Mouse (Mus musculus) heart, embryonic 11.5 days (tissue): ENCODE data around the gene Sar1a. TPM values are rescaled to one million over a fixed set of nuclear protein-coding genes. Genes with fewer than 3 reads are reported as not detected.

Source experiments
- ATAC-seq: fragments of 200-750 bp; cut with Nextera tagmentation; replicated peaks from 2 replicates; pipeline ENCODE4 v1.8.0; 2017; ENCODE audit warnings: moderate library complexity; ENCODE audit not compliant: insufficient number of reproducible peaks, low FRiP score, low TSS enrichment
- H3K27ac ChIP-seq: fragments of 300-500 bp; sonication (generic); 2 replicates; pipeline ENCODE4 v1.5.1; 2014; ENCODE audit warnings: mild to moderate bottlenecking, low read depth, low read length
- H3K27me3 ChIP-seq: fragments of 300-500 bp; sonication (generic); 2 replicates; pipeline ENCODE4 v1.6.1; 2014; ENCODE audit warnings: mild to moderate bottlenecking, low read length, mixed read lengths; ENCODE audit not compliant: control insufficient read depth, insufficient read depth
- H3K36me3 ChIP-seq: fragments of 300-500 bp; sonication (generic); 2 replicates; pipeline ENCODE4 v1.6.1; 2014; ENCODE audit warnings: mild to moderate bottlenecking, low read length, moderate library complexity, mixed read lengths; ENCODE audit not compliant: control insufficient read depth, insufficient read depth
- H3K4me1 ChIP-seq: fragments of 300-500 bp; sonication (generic); 2 replicates; pipeline ENCODE4 v1.6.1; 2014; ENCODE audit warnings: low read length; ENCODE audit not compliant: control insufficient read depth, insufficient read depth
- H3K4me2 ChIP-seq: fragments of 300-500 bp; sonication (generic); 2 replicates; pipeline ENCODE4 v1.6.1; 2014; ENCODE audit warnings: mild to moderate bottlenecking, moderate library complexity
- H3K4me3 ChIP-seq: fragments of 300-500 bp; sonication (generic); 2 replicates; pipeline ENCODE4 v1.5.1; 2014; ENCODE audit warnings: low read depth, low read length
- H3K9ac ChIP-seq: fragments of 300-500 bp; sonication (generic); 2 replicates; pipeline ENCODE4 v1.6.1; 2014; ENCODE audit warnings: mild to moderate bottlenecking, low read depth, low read length, moderate library complexity
- H3K9me3 ChIP-seq: fragments of 300-500 bp; sonication (generic); replicated peaks from 2 replicates; pipeline ENCODE4 v1.6.1; 2016; ENCODE audit warnings: low read length; ENCODE audit not compliant: control insufficient read depth
- WGBS: fragments of 180-500 bp; shearing (Covaris S2); extraction: QIAGEN DNeasy Blood & Tissue Kit; methylation state at CpG from one replicate; pipeline ENCODE4 v1.1.7; 2014; ENCODE audit not compliant: insufficient replicate concordance; 5-methylcytosine and 5-hydroxymethylcytosine counted together
- polyA plus RNA-seq: library from polyadenylated mRNA; unstranded; fragments of >200 nt; fragmentation: Nextera tagmentation; extraction: Ambion mirVana; gene quantifications from 2 replicates; pipeline ENCODE4 v1.2.1, GENCODE M21; 2014

The Sar1a gene
- polyA plus RNA-seq, 1 experiment from 2014 or later = 182 TPM

DNA sequence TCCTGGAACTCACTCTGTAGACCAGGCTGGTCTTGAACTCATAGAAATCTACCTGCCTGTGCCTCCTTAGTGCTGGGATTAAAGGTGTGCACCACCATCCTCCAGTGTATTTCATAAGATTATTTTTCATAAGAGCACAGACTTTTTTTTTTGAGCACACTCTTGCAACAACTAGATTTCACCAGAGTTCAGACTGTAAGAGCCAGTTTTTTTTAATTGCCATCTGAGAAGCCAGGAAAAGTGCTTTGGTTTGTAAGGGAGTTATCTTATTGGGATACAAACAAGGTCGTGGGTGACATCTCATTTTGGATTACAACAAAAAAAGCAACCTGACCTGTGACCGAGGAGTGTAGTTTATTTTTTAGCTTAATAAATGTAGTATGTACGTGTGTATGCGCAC lies 26.0 kb upstream of the Sar1a start:
- no peak overlapping the region for H3K9ac ChIP-seq
- 89% methylated on average over 4 of the region's 4 CpGs for WGBS
- no peak overlapping the region for H3K27ac ChIP-seq
- H3K4me1 ChIP-seq = peaks cover 5% of the 10 kb centered on the region; the same call in 1 of the 2 replicates
- ATAC-seq = no peak
- no peaks in the 10 kb centered on the region for H3K27me3 ChIP-seq
- no peak overlapping the region for H3K4me2 ChIP-seq
- no peak overlapping the region for H3K4me3 ChIP-seq
- no peaks in the 10 kb centered on the region for H3K9me3 ChIP-seq
- no peaks in the 10 kb centered on the region for H3K36me3 ChIP-seq

DNA sequence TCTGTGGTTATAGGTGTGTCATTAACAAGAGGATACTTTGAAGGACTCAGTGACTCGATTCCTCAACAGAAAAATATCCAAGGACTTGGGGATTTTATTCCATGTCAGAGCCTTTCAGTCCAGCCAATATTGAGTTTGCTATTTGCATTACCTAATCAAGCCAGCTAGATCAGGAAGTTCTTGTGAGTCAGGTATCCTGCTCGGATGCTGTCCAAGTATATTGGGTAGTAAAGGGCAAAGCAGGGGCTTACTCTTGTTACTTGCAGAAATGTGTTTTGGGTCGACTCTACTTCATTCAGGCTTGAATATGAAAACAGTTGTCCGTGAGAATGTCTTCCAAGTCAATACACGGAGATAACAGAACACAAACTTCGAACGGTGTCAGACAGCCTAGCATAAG lies 25.4 kb upstream of the Sar1a start:
- Histone ChIP-seq H3K27me3 (no peaks in the 10 kb centered on the region), H3K36me3 (no peaks in the 10 kb centered on the region), H3K4me2 (no peak overlapping the region), H3K4me1 (no peaks in the 10 kb centered on the region), H3K9ac (no peak overlapping the region), H3K4me3 (no peak overlapping the region), H3K27ac (no peak overlapping the region), H3K9me3 (no peaks in the 10 kb centered on the region)
- no peak for ATAC-seq
- 91% methylated on average over 7 of the region's 7 CpGs for WGBS

DNA sequence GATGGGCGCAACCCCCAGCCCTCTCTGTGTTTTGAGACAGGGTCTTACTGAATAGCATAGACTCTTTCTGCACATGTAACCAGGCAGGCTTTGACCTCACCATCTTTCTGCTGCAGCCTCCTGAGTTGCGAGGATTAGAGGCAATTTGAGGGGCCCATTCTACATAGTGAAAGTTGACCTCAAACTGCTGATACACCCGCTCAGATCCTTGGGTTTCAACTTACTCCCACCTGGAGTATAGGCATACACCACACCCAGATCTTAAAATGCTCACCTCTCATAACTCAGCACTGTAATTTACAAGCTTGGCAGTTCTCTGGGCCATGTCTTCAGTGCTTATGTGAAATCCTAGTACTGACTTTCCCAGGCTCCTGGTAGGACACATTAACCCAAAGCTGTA lies 24.9 kb upstream of the Sar1a start:
- no peak overlapping the region for H3K9ac ChIP-seq
- H3K27ac ChIP-seq = no peak overlapping the region
- no peak overlapping the region for H3K4me2 ChIP-seq
- no peak for ATAC-seq
- 88% methylated on average over 3 of the region's 3 CpGs for WGBS
- H3K9me3 ChIP-seq = no peaks in the 10 kb centered on the region
- H3K4me1 ChIP-seq = no peaks in the 10 kb centered on the region
- H3K27me3 ChIP-seq = no peaks in the 10 kb centered on the region
- no peak overlapping the region for H3K4me3 ChIP-seq
- H3K36me3 ChIP-seq = no peaks in the 10 kb centered on the region

DNA sequence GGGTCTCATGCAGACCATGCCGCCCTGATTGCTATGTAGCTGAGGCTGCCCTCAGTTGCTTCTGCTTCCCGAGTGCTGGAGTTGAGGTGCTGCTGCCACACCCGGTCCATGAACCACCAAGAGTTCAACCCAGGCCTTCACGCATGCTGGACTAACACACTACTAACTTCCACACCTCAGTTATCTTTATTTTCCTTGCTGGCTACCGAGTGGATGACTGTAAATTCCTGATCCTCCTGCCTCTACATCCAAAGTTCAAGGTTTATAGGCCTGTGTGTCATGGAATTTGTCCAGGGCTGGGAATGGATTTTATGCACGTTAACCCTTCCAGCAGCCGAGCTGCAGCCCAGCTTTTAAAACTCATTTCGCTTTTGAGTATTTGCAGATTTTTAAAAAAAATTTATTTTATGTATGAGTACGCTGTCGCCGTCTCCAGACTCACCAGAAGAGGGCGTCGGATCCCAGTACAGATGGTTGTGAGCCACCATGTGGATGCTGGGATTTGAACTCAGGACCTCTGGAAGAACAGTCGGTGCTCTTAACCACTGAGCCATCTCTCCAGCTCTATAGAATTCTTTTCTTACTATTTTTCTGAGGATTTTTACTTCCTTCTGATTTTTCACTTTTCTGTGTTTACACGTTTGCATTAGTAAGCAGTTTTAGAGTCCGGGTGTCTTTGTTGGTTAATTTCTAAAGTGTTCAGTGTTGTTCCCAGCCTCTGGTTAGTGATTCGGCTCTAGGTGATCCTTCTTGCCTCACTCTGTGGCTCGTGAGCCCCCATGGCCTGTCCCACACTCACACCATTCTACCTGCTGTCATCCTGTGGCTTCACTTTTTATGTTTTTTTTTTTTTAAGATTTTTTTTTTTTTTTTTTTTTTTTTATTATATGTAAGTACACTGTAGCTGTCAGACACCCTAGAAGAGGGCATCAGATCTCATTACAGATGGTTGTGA lies 22.9 kb upstream of the Sar1a start:
- peaks cover 9% of the 10 kb centered on the region for H3K36me3 ChIP-seq
- no peak overlapping the region for H3K9ac ChIP-seq
- H3K4me1 ChIP-seq = no peaks in the 10 kb centered on the region
- no peak overlapping the region for H3K4me3 ChIP-seq
- H3K27ac ChIP-seq = no peak overlapping the region
- WGBS = 88% methylated on average over 18 of the region's 18 CpGs
- ATAC-seq = no peak
- no peaks in the 10 kb centered on the region for H3K9me3 ChIP-seq
- no peaks in the 10 kb centered on the region for H3K27me3 ChIP-seq
- no peak overlapping the region for H3K4me2 ChIP-seq

DNA sequence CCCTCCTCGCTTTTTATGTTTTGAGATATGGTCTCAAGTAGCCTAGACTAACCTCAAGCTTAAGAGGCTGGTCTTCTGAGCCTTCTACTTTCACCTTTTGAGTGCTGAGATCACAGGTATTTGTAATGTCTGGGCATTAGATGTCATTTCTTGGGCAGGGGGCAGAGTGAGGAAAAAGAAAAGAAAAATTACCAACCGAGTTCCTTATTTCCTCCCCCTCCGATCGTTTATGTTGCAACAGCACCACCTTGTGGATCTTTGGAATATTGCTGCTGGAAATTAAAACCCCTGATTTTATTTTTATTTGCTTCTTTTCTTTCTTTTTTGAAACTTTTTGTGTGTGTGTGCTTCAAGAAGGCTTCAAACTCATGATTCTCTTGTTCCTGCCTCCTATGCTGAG lies 22.1 kb upstream of the Sar1a start:
- H3K4me1 ChIP-seq = 0 out of 2 replicates have a peak, but pooled peaks cover 3% of the 10 kb centered on the region
- no peak overlapping the region for H3K4me2 ChIP-seq
- ATAC-seq = no peak
- no peak overlapping the region for H3K9ac ChIP-seq
- H3K4me3 ChIP-seq = no peak overlapping the region
- no peak overlapping the region for H3K27ac ChIP-seq
- H3K27me3 ChIP-seq = no peaks in the 10 kb centered on the region
- peaks cover 9% of the 10 kb centered on the region for H3K36me3 ChIP-seq
- H3K9me3 ChIP-seq = no peaks in the 10 kb centered on the region
- 31% methylated on average over 4 of the region's 4 CpGs for WGBS

DNA sequence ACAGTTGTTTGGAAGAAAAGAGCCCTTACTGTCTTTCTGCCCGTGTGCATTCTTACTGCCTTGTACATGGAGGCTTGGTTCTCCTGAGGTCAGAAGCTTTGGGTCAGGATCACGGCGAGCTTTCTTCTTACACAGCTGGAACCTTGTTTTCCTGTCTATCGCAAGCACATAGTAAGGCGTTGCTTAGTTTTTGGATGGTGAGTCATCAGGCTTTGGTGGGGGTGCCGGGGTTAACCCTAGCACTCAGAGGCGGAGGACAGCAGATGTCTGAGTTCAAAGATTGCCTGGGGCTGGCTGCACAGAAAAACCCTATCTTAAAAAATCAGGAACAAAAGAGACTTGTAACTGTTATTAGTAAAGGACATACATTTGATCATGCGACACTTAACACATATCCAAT lies 18.2 kb upstream of the Sar1a start:
- H3K36me3 ChIP-seq = peaks cover 21% of the 10 kb centered on the region
- no peaks in the 10 kb centered on the region for H3K27me3 ChIP-seq
- H3K4me1 ChIP-seq = 0 out of 2 replicates have a peak, but pooled peaks cover 3% of the 10 kb centered on the region
- H3K9ac ChIP-seq = no peak overlapping the region
- WGBS = 81% methylated on average over 8 of the region's 8 CpGs
- ATAC-seq = no peak
- no peaks in the 10 kb centered on the region for H3K9me3 ChIP-seq
- H3K27ac ChIP-seq = no peak overlapping the region
- H3K4me3 ChIP-seq = no peak overlapping the region
- H3K4me2 ChIP-seq = no peak overlapping the region

DNA sequence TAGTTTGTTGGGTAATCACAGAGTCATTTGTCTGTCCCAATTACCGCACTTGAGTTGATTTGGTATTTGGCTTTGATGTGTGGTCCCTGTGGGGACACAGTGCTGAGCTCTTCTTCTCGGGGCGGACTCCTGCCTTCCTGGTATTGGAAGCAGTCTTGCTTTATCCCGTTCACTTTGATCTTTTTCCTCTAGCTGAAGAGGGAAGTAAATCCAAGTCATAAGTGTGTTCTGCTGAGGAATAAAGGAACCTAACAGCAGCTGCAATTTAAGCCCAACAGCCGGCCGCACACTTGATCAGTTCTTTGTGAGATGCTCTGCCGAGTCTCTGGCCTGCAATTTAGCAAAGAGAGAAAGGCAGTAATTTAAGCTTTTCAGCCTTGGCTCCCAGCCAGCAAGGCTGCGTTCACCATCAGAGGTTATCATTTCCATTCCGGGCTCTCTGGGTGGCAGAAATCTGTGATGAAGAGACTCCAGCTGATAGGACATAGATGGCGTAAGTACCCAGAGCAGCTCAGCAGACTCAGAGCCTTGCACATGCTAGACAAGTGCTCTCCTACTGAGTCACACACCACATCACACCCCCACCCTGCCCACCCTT lies 17.6 kb upstream of the Sar1a start:
- no peak overlapping the region for H3K4me3 ChIP-seq
- no peak for ATAC-seq
- H3K9ac ChIP-seq = no peak overlapping the region
- H3K27me3 ChIP-seq = no peaks in the 10 kb centered on the region
- 67% methylated on average over 10 of the region's 10 CpGs for WGBS
- peaks cover 21% of the 10 kb centered on the region for H3K36me3 ChIP-seq
- no peak overlapping the region for H3K4me2 ChIP-seq
- H3K27ac ChIP-seq = no peak overlapping the region
- no peaks in the 10 kb centered on the region for H3K9me3 ChIP-seq
- H3K4me1 ChIP-seq = 0 out of 2 replicates have a peak, but pooled peaks cover 3% of the 10 kb centered on the region

DNA sequence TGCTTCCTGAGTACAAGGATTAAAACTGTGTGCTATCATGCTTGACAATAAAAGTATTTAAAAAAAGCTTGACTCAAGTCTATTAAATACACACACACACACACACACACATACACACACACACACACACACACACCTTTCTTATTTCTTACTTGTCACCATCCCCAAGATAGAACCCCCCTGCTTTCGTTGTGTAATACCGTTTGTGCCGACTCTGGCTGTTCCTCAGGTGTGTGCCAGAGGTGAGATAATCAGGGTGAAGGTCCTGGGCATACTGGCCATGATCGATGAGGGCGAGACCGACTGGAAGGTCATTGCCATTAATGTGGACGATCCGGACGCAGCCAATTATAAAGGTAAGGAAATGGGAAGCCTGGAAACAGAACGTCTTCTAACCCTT lies 15.0 kb upstream of the Sar1a start:
- no peaks in the 10 kb centered on the region for H3K9me3 ChIP-seq
- no peak for ATAC-seq
- no peaks in the 10 kb centered on the region for H3K27me3 ChIP-seq
- H3K4me2 ChIP-seq = no peak overlapping the region
- WGBS = 92% methylated on average over 10 of the region's 10 CpGs
- H3K4me3 ChIP-seq = no peak overlapping the region
- H3K27ac ChIP-seq = no peak overlapping the region
- H3K9ac ChIP-seq = no peak overlapping the region
- 0 out of 2 replicates have a peak, but pooled peaks cover 3% of the 10 kb centered on the region for H3K4me1 ChIP-seq
- H3K36me3 ChIP-seq = peaks cover 30% of the 10 kb centered on the region
